Mouse (Mus musculus) liver, adult 2 months (tissue): Measurements from ENCODE around the gene Mapre1. TPM values are rescaled to one million over a fixed set of nuclear protein-coding genes. Genes with fewer than 3 reads are reported as not detected.
A peak's percentile ranks its signal among the peaks of the same experiment; 100 is the strongest.
"Not testable (repeated sequence)": the region's sequence is repeated elsewhere in the genome, so short reads cannot be mapped to it uniquely, and the experiment has no call there.

Experiments used
- DNase-seq: peaks from one replicate; pipeline ENCODE4 v3.0.0-alpha.2; 2011; ENCODE audit warnings: low read depth, low spot score; ENCODE audit errors: extremely low read depth
- H3K27ac ChIP-seq: fragments of 200-500 bp; replicated peaks from 2 replicates; pipeline ENCODE4 v1.5.1; 2012; ENCODE audit warnings: low read depth, mild to moderate bottlenecking, control low read depth, inconsistent platforms, low read length; ENCODE audit not compliant: insufficient read depth
- H3K27me3 ChIP-seq: fragments of 200-500 bp; 2 replicates; pipeline ENCODE4 v1.6.1; 2012; ENCODE audit warnings: mild to moderate bottlenecking, moderate library complexity, low read length, inconsistent platforms; ENCODE audit not compliant: control insufficient read depth, insufficient read depth
- H3K36me3 ChIP-seq: fragments of 200-500 bp; 2 replicates; pipeline ENCODE4 v1.6.1; 2012; ENCODE audit warnings: low read length, inconsistent platforms; ENCODE audit not compliant: control insufficient read depth, insufficient read depth
- H3K4me1 ChIP-seq: fragments of 200-500 bp; 2 replicates; pipeline ENCODE4 v1.6.1; 2011; ENCODE audit warnings: low read length; ENCODE audit not compliant: control insufficient read depth, insufficient read depth
- H3K4me3 ChIP-seq: fragments of 200-500 bp; 2 replicates; pipeline ENCODE4 v1.5.1; 2011; ENCODE audit warnings: low read depth, mild to moderate bottlenecking, control low read depth, low read length, moderate library complexity; ENCODE audit not compliant: insufficient read depth
- H3K79me2 ChIP-seq: fragments of 200-500 bp; 2 replicates; pipeline ENCODE4 v1.6.1; 2012; ENCODE audit warnings: inconsistent platforms, mild to moderate bottlenecking, low read length, moderate library complexity; ENCODE audit not compliant: control insufficient read depth, insufficient read depth
- H3K9ac ChIP-seq: fragments of 200-500 bp; 2 replicates; pipeline ENCODE4 v1.6.1; 2012; ENCODE audit warnings: low read depth, mild to moderate bottlenecking, control low read depth, inconsistent platforms, low read length
- CTCF ChIP-seq: fragments of 200-500 bp; IDR thresholded peaks from 2 replicates; pipeline ENCODE4 v1.5.1; 2011; ENCODE audit warnings: low read depth, low read length, control low read depth
- POLR2A ChIP-seq: fragments of 200-500 bp; IDR thresholded peaks from 2 replicates; pipeline ENCODE4 v1.6.1; 2011; ENCODE audit warnings: low read length, control low read depth; ENCODE audit not compliant: insufficient read depth; ENCODE audit errors: extremely low read depth
- WGBS: fragments of 180-500 bp; shearing (Covaris S2); methylation state at CpG from one replicate; pipeline ENCODE4 v1.1.7; 2018; 5-methylcytosine and 5-hydroxymethylcytosine counted together
- polyA plus RNA-seq: library from polyadenylated mRNA; depleted of rRNA; stranded (reverse); fragments of >200 nt; gene quantifications from 2 replicates; pipeline ENCODE4 v1.2.3, GENCODE M21; 2012
- total RNA-seq: library from RNA; depleted of rRNA; stranded (reverse); fragments of >200 nt; gene quantifications from 2 replicates; pipeline ENCODE4 v1.2.3, GENCODE M21; 2014

The Mapre1 gene
- total and polyA plus RNA-seq, 2 experiments: 3.0 to 6.6 TPM

DNA sequence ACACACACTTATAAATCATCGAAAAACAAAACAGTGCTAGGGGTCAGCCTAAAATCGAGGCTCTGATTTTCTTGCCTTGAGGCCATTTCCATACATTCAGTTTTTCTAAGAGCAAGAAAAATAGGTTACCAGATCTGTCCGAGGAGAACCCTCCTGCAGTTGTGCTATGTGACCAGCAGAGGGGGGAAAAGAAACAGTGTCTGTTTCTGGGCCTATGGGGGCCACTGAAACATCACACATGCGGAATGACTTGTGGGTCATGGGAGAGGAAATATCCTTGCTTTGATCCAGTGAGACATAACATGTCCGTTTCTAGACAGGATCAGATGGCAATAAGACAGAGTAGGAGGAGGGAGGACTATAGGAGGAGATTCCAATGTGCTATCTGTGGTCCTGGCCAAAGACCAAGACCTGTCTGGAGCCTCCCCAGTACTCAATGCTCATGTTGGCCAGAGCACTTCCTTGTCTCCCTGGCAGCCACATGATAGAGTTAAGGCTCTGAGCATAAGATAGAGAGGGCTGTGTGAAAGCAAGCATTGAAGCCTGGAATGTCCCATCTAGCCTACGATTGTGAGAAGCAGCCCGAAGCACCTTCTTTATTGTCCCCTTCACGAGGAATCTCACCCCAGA lies 30.3 kb upstream of the Mapre1 start:
- DNase-seq: peak; percentile 10
- Histone ChIP-seq H3K4me1 (no peaks in the 10 kb centered on the region), H3K27ac (no peak overlapping the region)

GRCm38 (mm10) chr2:153712646-153713091 lies 28.4 kb upstream of the Mapre1 start:
- no peak for TF ChIP-seq POLR2A
- no peak for TF ChIP-seq CTCF
- no peak overlapping the region for H3K4me3 ChIP-seq
- DNase-seq: no peak
- H3K79me2 ChIP-seq: no peaks in the 10 kb centered on the region
- 80% methylated on average over 3 of the region's 3 CpGs for WGBS
- no peaks in the 10 kb centered on the region for H3K4me1 ChIP-seq
- H3K36me3 ChIP-seq: no peaks in the 10 kb centered on the region
- no peaks in the 10 kb centered on the region for H3K27me3 ChIP-seq
- H3K9ac ChIP-seq: no peak overlapping the region
- H3K27ac ChIP-seq: no peak overlapping the region

More for the DNA sequence above, 30.3 kb upstream of the Mapre1 start:
- Histone ChIP-seq H3K79me2 (no peaks in the 10 kb centered on the region), H3K36me3 (no peaks in the 10 kb centered on the region), H3K4me3 (no peak overlapping the region), H3K9ac (no peak overlapping the region), H3K27me3 (no peaks in the 10 kb centered on the region)
- TF ChIP-seq POLR2A (no peak), CTCF (peak; percentile 49; the same call in 1 of the 2 replicates)
- WGBS: 49% methylated on average over 8 of the region's 8 CpGs

DNA sequence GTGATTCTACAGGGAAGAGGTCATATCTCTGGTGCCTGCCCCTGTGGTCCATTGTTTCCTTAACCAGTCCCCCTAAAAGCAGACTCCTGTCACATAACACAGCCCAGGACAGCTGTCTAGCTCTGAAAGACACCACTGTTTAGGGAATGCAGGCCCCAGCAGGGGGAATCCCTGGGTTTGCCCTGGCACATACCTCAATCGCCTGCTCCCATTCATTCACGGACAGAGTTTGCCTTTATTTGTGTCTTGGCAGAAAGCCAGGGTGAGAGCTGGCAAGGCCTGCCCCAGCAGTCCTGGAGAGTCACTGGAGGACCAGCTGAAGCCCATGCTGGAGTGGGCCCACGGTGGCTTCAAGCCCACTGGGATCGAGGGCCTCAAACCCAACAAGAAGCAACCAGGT lies 27.8 kb upstream of the Mapre1 start:
- Histone ChIP-seq H3K27ac (no peak overlapping the region), H3K9ac (no peak overlapping the region), H3K4me1 (no peaks in the 10 kb centered on the region), H3K36me3 (no peaks in the 10 kb centered on the region), H3K4me3 (no peak overlapping the region), H3K79me2 (no peaks in the 10 kb centered on the region), H3K27me3 (no peaks in the 10 kb centered on the region)
- no peak for TF ChIP-seq POLR2A
- TF ChIP-seq CTCF: no peak
- WGBS: 31% methylated on average over 4 of the region's 4 CpGs
- DNase-seq: peak; percentile 23

DNA sequence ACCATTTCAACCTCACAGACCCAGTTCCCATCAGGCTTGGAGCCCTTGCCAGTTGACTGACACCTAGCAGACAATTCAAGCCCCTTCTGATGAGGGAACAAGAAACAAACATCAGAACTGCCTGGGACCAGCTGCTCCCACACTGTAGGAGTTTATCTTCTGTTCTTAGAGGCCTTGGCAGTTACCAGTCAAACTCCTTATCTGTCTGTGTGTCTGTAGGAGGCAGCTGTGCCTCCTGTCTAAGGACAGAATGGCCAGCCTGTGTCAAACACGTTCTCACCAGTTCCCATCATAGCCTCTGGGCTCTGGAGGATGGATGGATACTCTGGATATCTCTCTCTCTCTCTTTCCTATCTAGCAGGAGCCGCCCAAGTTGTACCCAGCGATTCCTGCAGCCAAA lies 23.2 kb upstream of the Mapre1 start:
- H3K79me2 ChIP-seq, H3K9ac ChIP-seq, H3K36me3 ChIP-seq, H3K27ac ChIP-seq, H3K4me3 ChIP-seq, H3K27me3 ChIP-seq, H3K4me1 ChIP-seq, DNase-seq: not testable (repeated sequence)
- 75% methylated on average over 3 of the region's 3 CpGs for WGBS

DNA sequence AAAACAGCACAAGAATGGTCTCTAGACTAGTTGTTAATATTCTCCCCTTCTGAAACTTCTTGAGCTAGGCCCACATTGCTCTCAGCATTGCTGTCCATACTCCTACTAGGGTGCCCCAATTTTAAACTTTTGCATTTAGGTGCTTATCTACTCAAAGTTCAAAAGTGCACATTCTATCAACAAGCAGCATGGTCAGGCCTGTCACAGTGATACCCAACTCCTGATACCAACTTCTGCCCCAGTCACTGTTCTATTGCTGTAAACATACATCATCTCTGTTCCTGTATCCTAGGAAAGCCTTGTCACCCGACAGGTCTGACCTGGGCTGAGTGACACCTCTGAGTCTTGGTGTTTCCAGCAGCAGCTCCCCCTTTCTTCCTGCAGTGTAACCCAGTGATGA lies 18.0 kb upstream of the Mapre1 start:
- no peak overlapping the region for H3K27ac ChIP-seq
- H3K36me3 ChIP-seq: no peaks in the 10 kb centered on the region
- TF ChIP-seq CTCF: no peak
- no peak for TF ChIP-seq POLR2A
- H3K27me3 ChIP-seq: no peaks in the 10 kb centered on the region
- 89% methylated on average over 1 of the region's 1 CpGs for WGBS
- no peak overlapping the region for H3K9ac ChIP-seq
- no peaks in the 10 kb centered on the region for H3K4me1 ChIP-seq
- no peak for DNase-seq
- H3K79me2 ChIP-seq: no peaks in the 10 kb centered on the region
- no peak overlapping the region for H3K4me3 ChIP-seq

- no peak for TF ChIP-seq CTCF
- no peak for TF ChIP-seq POLR2A
- H3K27ac ChIP-seq: no peak overlapping the region
- 84% methylated on average over 2 of the region's 2 CpGs for WGBS
- no peaks in the 10 kb centered on the region for H3K79me2 ChIP-seq
- DNase-seq: no peak
- H3K4me1 ChIP-seq: no peaks in the 10 kb centered on the region
- H3K9ac ChIP-seq: no peak overlapping the region
- H3K27me3 ChIP-seq: no peaks in the 10 kb centered on the region
- H3K4me3 ChIP-seq: no peak overlapping the region
- no peaks in the 10 kb centered on the region for H3K36me3 ChIP-seq
Observed at GRCm38 (mm10) chr2:153724424-153724823, 16.6 kb upstream of the Mapre1 start.
